Mouse (Mus musculus): ENCODE measurements around the gene Fnd3c2. TPM values are rescaled to one million over a fixed set of nuclear protein-coding genes. Genes with fewer than 3 reads are reported as not detected.
"Not testable (repeated sequence)": the region's sequence is repeated elsewhere in the genome, so short reads cannot be mapped to it uniquely, and the experiment has no call there.

The Fnd3c2 gene
- total RNA-seq (2021): not detected

GRCm38 (mm10) chrX:106255276-106255675 is at the start of gene Fnd3c2:
Fnd3c2 (minus strand) TSS chrX:106255376.
- intact Hi-C loops (cut with DNase I): no loop called here
- DNase-seq (ENCODE audit: extremely low spot score in 1 of 2, low spot score in 2 of 2): no peak

DNA sequence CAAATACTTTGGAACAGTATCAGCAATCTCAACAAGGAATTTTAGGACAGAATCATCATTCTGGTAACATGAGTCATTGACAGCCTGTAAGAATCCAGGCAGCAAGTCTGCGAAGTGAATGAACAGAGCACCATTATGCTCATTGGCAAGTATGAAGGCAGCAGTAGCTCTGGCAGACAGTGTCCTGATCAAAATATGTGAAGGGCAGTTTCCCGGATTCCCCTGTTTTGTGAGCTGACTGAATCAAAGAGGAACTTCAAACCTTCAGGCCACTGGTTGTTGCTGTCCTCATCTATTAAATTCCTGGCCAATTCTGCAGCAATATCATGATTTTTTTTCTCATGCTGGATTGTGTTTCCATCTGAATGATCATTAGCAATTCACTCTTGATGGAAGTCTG is 29.3 kb upstream of the Fnd3c2 start:
- intact Hi-C loops (cut with DNase I): no loop called here
- no peak for DNase-seq (ENCODE audit: extremely low spot score in 1 of 2, low spot score in 2 of 2)

GRCm38 (mm10) chrX:106221058-106221457 is 34.1 kb downstream of the Fnd3c2 start, which contains the start of gene Taf9b:
Taf9b (minus strand) TSS chrX:106221158.
- intact Hi-C loops (cut with DNase I): no loop called here

GRCm38 (mm10) chrX:106219171-106220032 is 35.8 kb downstream of the Fnd3c2 start:
- DNase-seq (ENCODE audit: extremely low spot score in 1 of 2, low spot score in 2 of 2): peak; percentile 62 to 84
- intact Hi-C loops (cut with DNase I): loop anchor here (5.0 kb wide), 1 partner anchor 168 kb away; no protein-coding TSS in a partner anchor

More at GRCm38 (mm10) chrX:106221058-106221457, 34.1 kb downstream of the Fnd3c2 start, which contains the start of gene Taf9b:
- DNase-seq (ENCODE audit: extremely low spot score in 1 of 2, low spot score in 2 of 2): no peak

GRCm38 (mm10) chrX:106209100-106209499 is 46.1 kb downstream of the Fnd3c2 start:
- intact Hi-C loops (cut with DNase I): no loop called here
- no peak for DNase-seq (ENCODE audit: extremely low spot score in 1 of 2, low spot score in 2 of 2)

- no peak for DNase-seq (ENCODE audit: extremely low spot score in 1 of 2, low spot score in 2 of 2)
- intact Hi-C loops (cut with DNase I): no loop called here
Observed at GRCm38 (mm10) chrX:106198904-106199303, 56.3 kb downstream of the Fnd3c2 start.

- intact Hi-C loops (cut with DNase I): no loop called here
- no peak for DNase-seq (ENCODE audit: extremely low spot score in 1 of 2, low spot score in 2 of 2)
Observed at GRCm38 (mm10) chrX:106197308-106197707, 57.9 kb downstream of the Fnd3c2 start.

DNA sequence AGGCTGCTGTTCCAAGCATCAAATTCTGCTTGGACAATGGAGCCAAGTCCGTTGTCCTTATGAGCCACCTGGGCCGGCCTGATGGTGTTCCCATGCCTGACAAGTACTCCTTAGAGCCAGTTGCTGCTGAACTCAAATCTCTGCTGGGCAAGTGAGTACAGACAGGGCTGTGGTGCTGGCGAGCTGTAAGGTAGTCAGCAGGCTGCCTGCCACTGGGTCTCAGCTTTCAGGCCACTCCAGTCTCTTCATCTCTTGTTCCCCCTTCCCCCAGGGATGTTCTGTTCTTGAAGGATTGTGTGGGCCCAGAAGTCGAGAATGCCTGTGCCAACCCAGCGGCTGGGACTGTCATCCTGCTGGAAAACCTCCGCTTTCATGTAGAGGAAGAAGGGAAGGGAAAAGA is 60.8 kb downstream of the Fnd3c2 start:
- DNase-seq (ENCODE audit: extremely low spot score in 1 of 2, low spot score in 2 of 2); intact Hi-C loops (cut with DNase I): not testable (repeated sequence)

GRCm38 (mm10) chrX:106190091-106190490 is 65.1 kb downstream of the Fnd3c2 start:
- intact Hi-C loops (cut with DNase I): no loop called here
- DNase-seq (ENCODE audit: extremely low spot score in 1 of 2, low spot score in 2 of 2): no peak

DNA sequence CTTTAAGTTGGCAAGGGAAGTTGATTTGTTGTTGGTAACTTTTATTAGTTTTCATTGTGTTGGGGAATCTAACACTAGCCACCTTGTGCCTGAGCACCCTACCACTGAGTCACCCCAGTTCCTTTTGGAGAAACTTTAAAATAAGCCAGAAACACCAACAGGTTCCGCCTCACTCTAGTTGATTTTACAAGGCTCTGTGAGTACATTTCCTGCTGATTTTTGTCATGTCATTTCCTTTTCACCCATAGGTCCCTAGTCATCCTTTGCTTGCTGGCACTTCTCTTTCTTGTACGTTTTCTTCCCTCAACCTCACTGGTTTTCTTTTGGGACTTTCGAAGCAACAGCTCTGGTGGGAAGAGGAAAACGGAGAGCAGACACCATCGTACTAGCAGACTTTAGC is 65.8 kb downstream of the Fnd3c2 start:
- intact Hi-C loops (cut with DNase I): no loop called here
- no peak for DNase-seq (ENCODE audit: extremely low spot score in 1 of 2, low spot score in 2 of 2)

GRCm38 (mm10) chrX:106187737-106188136 is 67.4 kb downstream of the Fnd3c2 start:
- peak in 1 of 2 experiments; percentile 17 for DNase-seq (ENCODE audit: extremely low spot score in 1 of 2, low spot score in 2 of 2)
- intact Hi-C loops (cut with DNase I): no loop called here

DNA sequence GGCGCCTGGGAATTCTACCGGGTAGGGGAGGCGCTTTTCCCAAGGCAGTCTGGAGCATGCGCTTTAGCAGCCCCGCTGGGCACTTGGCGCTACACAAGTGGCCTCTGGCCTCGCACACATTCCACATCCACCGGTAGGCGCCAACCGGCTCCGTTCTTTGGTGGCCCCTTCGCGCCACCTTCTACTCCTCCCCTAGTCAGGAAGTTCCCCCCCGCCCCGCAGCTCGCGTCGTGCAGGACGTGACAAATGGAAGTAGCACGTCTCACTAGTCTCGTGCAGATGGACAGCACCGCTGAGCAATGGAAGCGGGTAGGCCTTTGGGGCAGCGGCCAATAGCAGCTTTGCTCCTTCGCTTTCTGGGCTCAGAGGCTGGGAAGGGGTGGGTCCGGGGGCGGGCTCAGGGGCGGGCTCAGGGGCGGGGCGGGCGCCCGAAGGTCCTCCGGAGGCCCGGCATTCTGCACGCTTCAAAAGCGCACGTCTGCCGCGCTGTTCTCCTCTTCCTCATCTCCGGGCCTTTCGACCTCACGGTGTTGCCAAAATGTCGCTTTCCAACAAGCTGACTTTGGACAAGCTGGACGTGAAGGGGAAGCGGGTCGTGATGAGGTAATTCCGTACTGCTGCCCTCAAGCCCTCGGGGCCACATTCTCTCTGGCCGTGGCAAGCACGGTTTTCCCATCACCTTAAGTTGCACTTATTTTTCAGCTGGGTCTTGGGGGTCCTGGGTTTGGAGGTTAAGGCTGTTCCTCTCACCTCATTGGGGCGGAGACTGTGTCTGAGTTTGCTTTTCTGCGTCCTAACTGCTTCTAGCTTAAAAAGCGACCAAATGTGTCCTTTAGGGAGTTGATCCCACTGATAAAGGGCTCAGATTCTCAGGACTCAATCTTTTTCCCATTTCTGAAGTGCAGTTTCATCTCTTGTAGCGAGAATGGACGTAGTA is 68.2 kb downstream of the Fnd3c2 start, which contains the start of gene Pgk1:
TSS of gene Pgk1 (plus strand) at position 388 of the 937 bp plus-strand sequence.
- intact Hi-C loops (cut with DNase I): no loop called here
- peak; percentile 91 to 95 for DNase-seq (ENCODE audit: extremely low spot score in 1 of 2, low spot score in 2 of 2)

- intact Hi-C loops (cut with DNase I): no loop called here
- DNase-seq (ENCODE audit: extremely low spot score in 1 of 2, low spot score in 2 of 2): no peak
Observed at GRCm38 (mm10) chrX:106185706-106186105, 69.5 kb downstream of the Fnd3c2 start.

Other genes starting within 250 kb of the Fnd3c2 start
- 10 to 100 TPM; 10.1 to 14.5 TPM for gene Magt1, start 243.5 kb downstream of the Fnd3c2 start, total RNA-seq (2021)
- gene Cox7b, start 239.7 kb downstream of the Fnd3c2 start, total RNA-seq (2021): 100 to 1,000 TPM; 354 to 375 TPM
- 1 to 10 TPM; 7.7 to 8.1 TPM for gene Atp7a, start 228.1 kb downstream of the Fnd3c2 start, total RNA-seq (2021)
- 1 to 10 TPM; 1.2 to 1.4 TPM for gene Tlr13, start 112.2 kb downstream of the Fnd3c2 start, total RNA-seq (2021)
- gene Pgk1, start 68.3 kb downstream of the Fnd3c2 start, total RNA-seq (2021): 100 to 1,000 TPM; 307 to 351 TPM
- 10 to 100 TPM; 27.2 to 29.1 TPM for gene Taf9b, start 34.2 kb downstream of the Fnd3c2 start, total RNA-seq (2021)
- gene Fndc3c1, start 230.0 kb upstream of the Fnd3c2 start, total RNA-seq (2021): not detected

All from left cerebral cortex, postnatal 10 days (tissue).